Mouse (Mus musculus): Measurements from ENCODE around the gene Mr1.

Mr1 gene

GRCm38 (mm10) chr1:155093145-155093791 lies 53.3 kb downstream of the Mr1 start:
- DNase-seq, result no peak

DNA sequence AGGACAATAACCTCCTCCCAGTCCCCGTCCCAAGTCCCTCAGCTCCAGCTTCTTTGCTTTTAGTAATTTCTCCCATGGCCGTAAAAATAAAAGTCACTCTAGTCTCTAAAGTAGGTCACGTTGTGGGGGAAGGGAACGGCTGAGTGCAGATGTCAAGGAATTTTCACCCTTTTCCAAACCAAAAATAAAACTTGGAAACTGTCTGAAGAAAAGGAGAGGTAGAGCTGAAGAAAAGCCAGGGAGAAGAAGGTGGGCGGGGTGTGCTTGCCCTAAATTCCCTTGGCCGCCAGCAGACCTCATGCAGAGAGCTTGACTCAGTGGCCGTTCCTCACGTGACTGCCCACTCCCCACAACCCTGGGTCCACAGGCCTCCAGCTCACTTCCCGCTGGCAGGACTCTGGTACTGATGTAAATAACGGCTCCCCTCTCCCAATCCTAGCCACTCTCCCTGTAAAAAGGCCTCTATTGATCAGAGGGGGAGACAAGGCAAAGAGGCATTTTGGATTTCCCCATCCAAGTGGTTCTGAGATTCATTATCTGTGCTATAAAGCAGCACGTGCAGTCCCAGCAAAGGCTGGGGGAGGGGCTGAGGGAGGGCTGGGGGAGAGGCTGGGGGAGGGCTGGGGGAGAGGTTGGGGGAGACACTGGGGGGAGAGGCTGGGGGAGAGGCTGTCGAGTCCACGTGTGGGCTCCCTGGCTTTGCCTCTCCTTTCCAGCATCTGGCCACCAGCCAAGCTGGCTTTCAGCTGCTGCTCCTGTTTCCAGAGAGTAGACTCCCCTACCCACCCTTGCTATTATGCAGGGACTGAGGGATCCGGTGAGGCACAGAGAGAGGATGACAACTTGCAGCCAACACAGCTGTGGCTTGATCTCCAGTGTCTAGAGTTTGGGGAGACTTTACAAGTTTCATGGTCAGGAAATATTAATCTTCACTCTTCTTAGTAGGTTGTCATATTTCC lies 54.5 kb downstream of the Mr1 start:
- DNase-seq, result peak in 1 of 2 experiments; percentile 47

DNA sequence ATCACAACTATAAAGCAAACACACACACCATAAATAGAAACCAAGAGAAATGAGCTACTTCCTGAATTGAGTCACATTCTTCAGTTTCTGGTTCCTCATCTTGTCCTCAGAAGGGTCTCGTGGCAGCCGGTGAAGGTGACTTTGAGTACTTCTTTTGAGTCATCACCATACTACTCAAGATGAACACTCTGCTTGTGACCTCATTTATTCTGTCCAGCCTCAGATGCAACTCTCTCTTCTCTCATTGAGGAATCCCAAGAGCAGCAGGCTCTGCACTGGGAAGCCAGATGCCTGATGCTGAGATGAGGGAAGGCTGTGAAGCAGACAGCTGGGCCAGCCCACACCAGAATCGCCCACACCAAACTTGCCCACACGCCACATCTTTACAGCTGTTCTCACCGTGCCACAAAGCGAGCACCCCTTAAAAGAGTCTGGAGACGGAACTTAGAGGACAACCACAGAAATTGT lies 55.2 kb downstream of the Mr1 start:
- DNase-seq, result no peak

- no peak for DNase-seq
Observed at GRCm38 (mm10) chr1:155090736-155091135, 55.9 kb downstream of the Mr1 start.

- no peak for DNase-seq
Observed at GRCm38 (mm10) chr1:155090327-155090726, 56.3 kb downstream of the Mr1 start.

- no peak for DNase-seq
Observed at GRCm38 (mm10) chr1:155088847-155089603, 57.6 kb downstream of the Mr1 start.

- DNase-seq, result no peak
Observed at GRCm38 (mm10) chr1:155088046-155088445, 58.6 kb downstream of the Mr1 start.

GRCm38 (mm10) chr1:155086893-155087292 lies 59.7 kb downstream of the Mr1 start:
- DNase-seq, result no peak

DNA sequence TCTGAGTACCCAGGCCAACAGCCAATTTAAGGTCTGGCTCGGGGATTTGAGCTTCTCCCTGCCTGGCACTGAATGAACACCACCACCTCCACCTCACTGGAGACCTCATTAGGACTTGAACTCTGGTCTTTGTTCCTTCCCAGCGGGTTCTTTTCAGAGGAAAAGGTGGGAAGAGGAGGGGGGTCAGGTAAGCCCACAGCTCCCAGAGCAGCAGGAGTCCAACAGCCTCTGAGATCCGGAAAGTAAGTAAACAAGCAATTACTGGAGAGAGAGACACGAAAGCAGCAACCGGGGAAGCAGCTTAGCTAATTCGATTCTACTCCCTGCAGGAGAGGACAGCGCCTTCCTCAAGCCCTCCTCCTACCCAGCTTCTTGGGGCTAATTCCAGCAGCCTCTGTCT lies 60.2 kb downstream of the Mr1 start:
- no peak for DNase-seq

DNA sequence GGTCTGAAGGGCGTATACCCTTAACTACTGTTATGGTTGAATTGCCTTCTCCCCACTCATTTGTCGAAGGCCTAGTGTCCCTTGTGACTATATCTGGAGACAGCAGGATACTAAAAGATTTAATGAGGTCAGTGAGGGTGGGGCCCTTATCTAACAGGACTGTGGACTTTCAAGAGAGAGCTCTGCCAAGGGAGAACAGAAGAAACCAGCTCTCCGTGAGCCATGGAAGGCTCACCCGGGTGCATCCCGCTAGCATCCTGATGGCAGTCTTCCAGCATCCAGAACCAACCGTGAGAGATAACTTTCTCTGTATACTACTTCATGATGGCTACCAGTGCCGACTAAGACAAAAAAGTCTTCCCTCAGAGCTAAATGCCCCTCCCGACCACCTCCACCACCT lies 61.8 kb downstream of the Mr1 start:
- DNase-seq, result no peak

DNA sequence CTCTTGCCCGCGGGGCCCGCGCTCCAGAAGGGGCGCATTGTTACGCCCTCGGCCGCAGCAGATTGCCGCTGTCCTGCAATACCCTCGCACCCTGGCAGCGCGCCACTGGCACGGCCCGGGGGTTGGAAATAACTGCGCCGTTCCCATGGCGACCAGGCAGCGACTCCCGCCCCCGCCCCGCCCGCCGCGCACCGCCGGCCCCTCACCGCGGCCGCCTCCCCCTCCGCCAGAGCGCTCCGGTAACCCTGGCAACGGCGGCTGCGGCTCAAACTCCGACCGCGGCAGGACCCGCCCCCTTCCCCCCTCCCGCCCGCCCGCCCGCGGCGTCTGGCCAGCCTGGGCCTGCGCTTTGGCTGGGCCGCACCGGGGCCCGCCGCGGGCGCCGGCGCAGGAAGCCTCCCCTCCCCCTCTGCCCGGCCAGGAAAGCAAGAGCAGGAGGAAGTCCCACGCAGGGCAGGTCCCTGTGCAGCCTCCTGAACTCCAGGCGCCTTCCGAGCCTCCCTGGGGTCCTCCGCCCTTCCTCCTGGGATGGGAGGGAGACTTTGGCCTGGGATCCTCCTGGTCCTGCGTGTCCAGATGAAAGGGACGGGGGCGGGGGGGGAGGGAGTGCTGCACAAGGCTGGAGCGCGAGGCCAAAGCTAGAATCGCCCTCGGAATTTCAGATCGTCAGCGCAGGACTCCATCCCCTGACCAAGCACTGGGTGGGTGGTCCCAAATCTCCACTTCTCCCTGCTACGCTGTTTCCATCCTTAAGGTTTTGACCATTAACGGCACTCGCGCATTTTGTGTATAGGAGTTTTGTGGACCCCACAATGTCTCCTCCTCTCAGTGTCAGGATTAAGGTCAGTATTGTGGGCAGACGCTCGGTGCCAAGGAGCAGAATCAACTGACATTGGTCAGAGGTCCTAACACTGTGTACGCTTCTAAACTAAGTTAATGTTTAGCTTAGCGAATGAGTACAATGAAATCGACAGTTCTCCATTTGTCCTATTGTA lies 63.0 kb downstream of the Mr1 start:
- peak; percentile 79 to 83 for DNase-seq

DNA sequence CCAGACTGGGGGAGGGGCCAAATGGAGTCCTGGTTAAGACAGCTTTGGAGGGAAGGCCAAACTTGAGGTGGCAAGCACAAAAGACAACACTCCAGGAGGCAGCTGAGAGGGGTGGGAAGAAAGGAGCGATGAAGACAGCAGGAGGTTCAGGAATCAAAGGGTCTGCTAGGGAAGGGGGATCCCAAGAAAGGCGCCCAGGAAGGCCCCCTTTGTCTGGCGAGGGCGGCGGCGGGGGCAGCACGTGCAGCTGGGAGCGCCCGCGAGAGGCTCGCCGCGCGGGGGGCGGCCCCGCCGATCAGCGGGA lies 63.7 kb downstream of the Mr1 start:
- peak in 1 of 2 experiments; percentile 31 for DNase-seq

- DNase-seq, result no peak
Observed at GRCm38 (mm10) chr1:155082158-155082964, 64.3 kb downstream of the Mr1 start.

- DNase-seq, result no peak
Observed at GRCm38 (mm10) chr1:155077675-155078074, 68.9 kb downstream of the Mr1 start.

Data from cerebellum, postnatal 36 days (tissue).